Mouse (Mus musculus) urinary bladder, postnatal 36 days (tissue): ENCODE measurements at regions not wholly inside any gene's neighbourhood (a gene's known extent, or its start where the extent isn't known, plus 50 kb on each side); places are given as distances from the start of the nearest gene placed in this dataset.

Source experiments
- DNase-seq, 2 experiments: peaks; one replicate each; pipeline ENCODE4 v3.0.0; 2022; ENCODE audit warnings: low spot score in 2 of 2, mixed read lengths in 1 of 2

DNA sequence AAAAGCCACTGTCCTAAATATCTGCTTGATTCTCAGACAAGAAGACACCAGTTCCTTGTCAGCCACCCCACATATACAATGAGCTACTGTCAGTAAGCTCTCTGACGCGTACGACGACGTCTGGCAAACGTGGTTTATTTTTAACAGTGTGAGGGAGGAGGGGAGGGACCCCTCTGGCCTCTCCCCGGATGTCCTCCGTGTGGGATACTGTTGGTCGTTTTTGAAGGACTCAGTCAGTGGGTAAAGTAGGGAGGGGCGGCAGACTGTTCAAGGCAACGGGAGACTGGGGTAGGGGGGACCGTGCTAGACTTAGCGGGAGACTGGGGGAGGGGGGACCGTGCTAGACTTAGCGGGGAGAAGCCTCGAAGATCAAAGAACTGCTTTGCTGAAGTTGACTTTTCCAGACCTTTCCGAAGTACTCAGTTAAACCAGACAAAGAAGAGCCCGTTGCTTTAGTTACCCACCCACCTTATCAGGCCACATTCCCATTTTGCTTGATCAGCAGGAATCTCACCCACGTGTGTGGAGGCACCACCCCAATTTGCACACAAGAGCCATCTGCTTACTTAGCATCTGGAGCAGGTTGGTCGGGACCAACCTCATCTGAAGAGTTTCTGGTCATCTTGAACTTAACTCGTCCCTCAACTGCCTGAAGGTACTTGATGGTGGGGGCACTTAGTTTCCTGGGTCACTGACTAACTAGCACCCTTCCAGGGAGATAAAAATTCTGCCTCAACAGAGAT lies 92.6 kb upstream of the Mark1 start:
- no peak for DNase-seq

DNA sequence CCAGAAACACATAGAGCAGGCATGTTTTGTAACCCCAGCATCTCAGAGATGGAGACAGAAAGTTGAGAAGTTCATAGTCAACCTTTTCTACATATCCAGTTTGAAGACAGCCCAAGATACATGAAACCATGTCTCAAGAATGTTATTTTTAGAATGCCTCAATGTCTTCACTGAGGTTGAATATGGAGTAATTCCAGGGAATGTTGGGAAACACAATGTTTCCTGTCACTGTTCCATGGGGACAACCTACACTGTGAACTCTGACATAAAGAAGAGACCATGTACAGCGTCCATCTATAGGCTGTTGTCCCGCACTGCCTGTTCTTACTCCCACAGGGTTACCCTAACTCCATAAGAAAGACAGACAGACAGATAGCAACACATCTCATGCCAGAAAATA lies 89.8 kb upstream of the Mark1 start:
- no peak for DNase-seq

DNA sequence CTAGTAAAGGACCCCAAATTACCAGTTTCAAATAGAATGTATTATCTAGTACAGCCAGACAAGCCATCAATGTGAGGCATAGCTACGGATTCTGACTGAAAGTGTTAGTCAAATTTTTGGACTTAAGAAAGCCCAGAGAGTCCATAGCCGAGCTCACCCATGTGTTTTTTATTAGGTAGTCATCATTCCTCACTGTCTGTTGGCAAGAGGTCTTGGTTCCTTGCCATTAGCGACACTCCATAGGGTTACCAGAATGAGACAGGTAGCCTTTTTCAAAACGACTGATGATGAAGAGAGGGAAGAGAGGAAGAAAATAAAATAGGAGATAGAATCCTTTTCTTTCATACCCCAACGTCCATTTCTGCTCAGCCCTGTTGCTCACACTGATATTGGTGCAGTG lies 83.8 kb upstream of the Mark1 start:
- DNase-seq: no peak

- DNase-seq: no peak
Measured at GRCm38 (mm10) chr1:185080118-185080517, 80.7 kb upstream of the Mark1 start.

- DNase-seq: no peak
Measured at GRCm38 (mm10) chr1:185079331-185079880, 80.0 kb upstream of the Mark1 start.

DNA sequence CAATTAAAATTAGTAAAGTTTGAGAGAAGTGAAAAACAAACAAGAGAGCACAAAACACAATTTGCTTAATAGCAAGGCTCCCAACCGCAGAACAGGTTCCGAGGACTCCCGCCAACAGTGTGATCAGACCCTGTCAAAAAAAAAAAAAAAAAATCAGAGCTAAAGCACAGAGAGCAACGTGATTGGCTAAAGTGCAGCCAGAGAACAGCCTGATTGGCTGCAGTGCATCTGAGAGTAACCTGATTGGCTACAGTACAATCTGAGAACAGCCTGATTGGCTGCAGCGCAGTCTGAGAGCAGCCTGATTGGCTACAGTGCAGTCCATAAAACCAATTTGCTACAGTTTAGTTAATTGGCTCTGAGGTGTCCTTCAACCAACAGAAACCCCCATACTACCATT lies 74.6 kb upstream of the Mark1 start:
- no peak for DNase-seq

DNA sequence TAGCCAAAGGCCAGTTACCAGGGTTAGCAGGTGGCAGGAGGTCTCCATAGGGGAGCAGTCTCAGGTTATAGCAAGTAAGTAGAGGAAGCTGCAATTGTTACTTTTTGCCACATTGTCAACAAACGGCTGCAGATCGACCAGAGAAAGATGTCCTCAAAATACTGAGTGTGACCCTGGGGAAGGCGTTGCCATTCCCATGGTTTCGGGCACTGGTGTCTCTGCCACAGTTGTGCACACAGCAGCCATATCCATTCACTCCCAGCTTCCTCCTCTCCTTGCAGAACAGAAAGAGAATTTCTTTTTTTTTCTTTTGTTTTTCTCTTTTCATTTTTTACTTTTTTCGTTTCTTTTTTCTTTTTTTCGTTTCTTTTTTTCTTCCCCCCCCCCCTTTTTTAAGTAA lies 73.4 kb upstream of the Mark1 start:
- no peak for DNase-seq

DNA sequence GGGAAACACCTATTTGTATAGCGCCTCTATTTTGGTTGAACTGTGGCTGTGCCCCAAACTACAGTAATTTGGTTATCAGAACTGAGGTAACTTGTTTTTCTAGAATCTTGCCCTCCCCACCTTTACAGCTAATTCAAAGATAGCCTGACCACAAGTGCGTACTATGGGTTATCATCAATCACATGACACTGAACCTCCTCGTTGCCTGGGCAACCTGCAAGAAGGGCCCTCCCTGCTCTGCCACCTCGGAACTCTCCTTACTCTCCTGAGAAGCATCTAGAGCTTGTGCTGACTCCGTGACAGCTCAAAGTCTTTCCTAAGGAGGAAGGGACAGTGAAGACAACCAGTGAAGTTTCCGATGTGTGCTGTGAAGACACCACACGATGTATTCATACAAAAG lies 72.2 kb upstream of the Mark1 start:
- peak in 1 of 2 experiments; percentile 9 for DNase-seq

DNA sequence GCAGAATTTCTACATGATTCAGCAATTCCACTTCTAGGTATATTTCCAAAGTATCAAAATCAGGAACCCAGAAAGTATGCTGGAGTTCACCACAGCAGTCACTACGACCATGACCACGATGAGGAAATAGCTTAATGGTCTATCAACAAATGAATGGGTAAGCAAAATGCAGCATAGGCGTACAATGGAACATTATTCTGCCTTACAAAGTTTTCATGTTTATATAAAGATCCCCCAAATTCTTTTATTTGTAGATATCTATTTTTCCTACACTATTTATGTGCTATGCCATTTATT lies 71.4 kb upstream of the Mark1 start:
- no peak for DNase-seq

GRCm38 (mm10) chr1:185070062-185070852 lies 70.9 kb upstream of the Mark1 start:
- no peak for DNase-seq

DNA sequence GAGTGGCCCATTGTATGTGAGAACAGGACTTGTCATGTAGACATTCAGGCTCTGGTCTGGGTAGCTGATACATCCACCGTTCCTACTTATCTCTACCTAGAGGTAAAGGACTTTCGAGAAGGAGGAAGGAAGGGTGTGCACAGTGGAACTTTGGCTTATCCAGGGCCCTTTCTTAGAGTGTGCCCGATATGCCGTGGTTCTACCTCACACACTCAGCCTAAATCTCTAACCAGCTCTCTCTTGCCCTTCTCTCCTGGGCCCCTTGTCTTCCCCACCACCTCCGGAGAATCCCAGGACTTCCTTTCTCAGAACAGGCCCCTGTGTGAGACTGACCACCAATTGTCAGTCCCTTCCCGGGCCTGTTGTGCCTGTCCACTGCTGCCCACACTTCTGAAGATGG lies 68.8 kb upstream of the Mark1 start:
- no peak for DNase-seq

DNA sequence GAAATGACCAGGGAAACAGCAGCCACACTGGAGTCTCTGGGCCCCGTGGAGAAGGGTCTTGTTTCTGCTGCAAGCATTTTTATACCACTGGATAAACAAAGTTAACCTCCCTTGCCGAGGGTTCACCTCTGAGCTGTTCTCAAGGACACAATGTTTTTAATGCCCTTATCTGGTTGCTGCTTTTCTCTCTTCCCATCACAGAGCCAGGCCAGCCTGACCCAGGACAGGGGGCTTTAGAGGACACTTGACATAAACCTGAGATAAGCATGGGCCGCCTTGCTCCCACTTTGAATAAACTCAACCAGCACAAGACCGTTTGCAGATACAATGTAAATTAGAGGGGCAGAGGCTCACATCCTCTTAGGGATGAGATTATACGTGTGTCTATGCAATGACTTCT lies 68.3 kb upstream of the Mark1 start:
- no peak for DNase-seq

DNA sequence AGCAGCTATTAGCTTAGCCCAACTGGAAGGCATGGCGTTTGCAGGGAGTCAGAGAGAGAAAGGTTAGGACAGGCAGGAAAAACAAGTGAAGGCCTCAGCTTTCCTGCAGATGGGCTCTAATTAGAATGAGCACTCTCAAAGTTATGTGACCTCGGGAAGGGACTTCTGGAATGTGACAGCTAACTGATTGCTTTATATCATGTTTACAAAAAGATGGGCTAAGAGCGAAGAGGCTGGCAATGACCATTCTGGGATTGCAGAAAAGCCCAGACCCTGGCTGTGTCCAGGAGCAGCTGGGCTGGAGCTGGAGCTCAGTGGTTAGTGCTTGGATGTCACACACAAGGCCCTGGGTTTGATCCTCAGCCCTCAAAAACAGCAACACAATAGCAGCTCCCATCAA lies 65.7 kb upstream of the Mark1 start:
- DNase-seq: no peak

- DNase-seq: no peak
Measured at GRCm38 (mm10) chr1:185062103-185062502, 62.7 kb upstream of the Mark1 start.

DNA sequence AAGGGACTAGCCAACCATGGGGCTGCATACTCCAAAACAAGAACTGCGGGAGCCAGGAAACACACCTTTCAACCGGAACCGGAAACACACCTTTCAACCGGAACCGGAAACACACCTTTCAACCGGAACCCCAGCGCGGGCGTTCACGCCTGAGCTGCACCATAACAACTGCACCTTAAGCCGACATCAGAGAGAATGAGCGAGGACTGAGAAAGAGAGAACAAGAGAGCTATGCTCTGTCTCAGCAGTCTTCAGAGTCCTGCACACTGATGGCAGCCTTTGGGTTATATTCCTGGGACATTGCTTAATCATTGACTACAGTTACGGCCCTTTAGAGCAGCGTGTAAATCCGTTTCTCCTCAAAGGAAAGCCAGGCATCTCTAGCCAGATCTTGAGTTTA lies 58.1 kb upstream of the Mark1 start:
- no peak for DNase-seq

DNA sequence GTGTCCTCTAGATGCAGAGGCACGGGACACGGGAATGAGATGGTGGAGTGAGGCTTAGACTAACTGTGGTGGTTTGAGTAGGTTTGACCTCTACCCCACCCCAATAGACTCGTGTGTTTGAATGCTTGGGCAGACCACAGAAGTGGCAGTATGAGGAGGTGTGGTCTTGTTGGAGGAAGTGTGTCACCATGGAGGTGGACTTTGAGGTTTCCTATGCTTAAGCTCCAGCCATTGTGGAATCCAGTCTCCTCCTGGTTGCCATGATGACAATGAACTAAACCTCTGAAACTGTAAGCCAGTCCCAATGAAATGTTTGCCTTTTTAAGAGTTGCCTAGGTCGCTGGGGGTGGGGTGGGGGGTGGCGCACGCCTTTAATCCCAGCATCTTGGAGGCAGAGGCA lies 53.3 kb upstream of the Mark1 start:
- no peak for DNase-seq

DNA sequence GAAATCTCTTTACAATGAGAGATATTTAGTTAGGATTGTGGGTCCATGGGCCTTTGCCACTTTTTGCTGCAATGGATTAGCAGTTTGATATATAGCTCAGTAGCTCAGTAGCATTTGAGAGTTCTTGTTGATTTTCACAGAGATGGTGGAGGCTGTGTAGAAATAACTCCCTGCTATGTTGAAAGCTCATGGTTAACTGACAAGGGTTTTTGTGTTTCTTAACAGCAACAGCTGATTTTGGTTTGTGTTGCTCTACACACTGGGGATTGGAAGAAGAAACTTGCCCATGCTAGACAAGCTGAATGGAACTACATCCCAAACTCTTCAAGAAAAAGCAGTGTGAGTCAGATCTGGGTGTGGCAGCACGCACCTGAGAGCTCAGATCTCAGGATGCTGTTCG lies 50.6 kb upstream of the Mark1 start:
- no peak for DNase-seq
